Comparison of ENCODE assay signal across 10 mouse cellular contexts in the genomic region with DNA sequence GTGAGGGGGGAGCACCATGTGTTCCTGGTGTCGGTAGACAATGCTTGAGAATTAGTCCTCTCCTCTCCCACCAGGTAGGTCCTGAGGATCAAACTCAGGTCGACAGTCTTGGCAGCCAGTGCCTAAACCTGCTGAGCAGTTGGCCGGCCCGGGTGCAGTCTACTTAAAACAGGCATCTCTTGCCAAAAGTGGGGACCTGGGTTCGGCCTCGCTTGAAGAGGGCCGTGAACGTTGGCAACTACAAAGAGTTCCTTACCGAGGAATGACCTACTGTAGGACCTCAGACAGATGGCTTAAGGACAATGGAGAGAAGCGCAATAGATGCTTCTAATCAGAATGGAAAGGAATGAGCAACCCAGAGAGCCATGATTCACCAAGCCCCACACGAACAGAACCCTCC.
"Had no signal": no experiment of that assay in that cellular context is flagged by ENCODE, and none has a peak within 500 bp of the region (broad histone marks: within the 10 kb centered on the region; RNA-seq: fewer than 3 reads in every experiment).

No protein-coding gene starts in this region.

- H3K36me3 ChIP-seq: limb, embryonic 15.5 days; liver, embryonic 12.5 days; midbrain, embryonic 13.5 days; stomach, embryonic 15.5 days had no signal

- H3K9me3 ChIP-seq: limb, embryonic 15.5 days; midbrain, embryonic 13.5 days; stomach, embryonic 15.5 days had no signal

- H3K4me1 ChIP-seq: limb, embryonic 15.5 days; liver, embryonic 12.5 days; stomach, embryonic 15.5 days had no signal

- ATAC-seq: liver, embryonic 12.5 days; midbrain, embryonic 13.5 days had no signal

- H3K4me3 ChIP-seq: layer of hippocampus, adult 2 months; left cerebral cortex, adult 2 months; limb, embryonic 15.5 days; liver, embryonic 12.5 days; midbrain, embryonic 13.5 days; stomach, embryonic 15.5 days had no signal

- DNase-seq: kidney, postnatal 10 days; kidney, postnatal 4 days; lung, postnatal 36 days; right cerebral cortex, postnatal 14 days had no signal

- H3K9ac ChIP-seq: limb, embryonic 15.5 days; liver, embryonic 12.5 days; midbrain, embryonic 13.5 days; stomach, embryonic 15.5 days had no signal

- H3K4me2 ChIP-seq: limb, embryonic 15.5 days; liver, embryonic 12.5 days; midbrain, embryonic 13.5 days; stomach, embryonic 15.5 days had no signal

- H3K27me3 ChIP-seq: limb, embryonic 15.5 days; liver, embryonic 12.5 days; midbrain, embryonic 13.5 days; stomach, embryonic 15.5 days had no signal

- H3K27ac ChIP-seq: layer of hippocampus, adult 2 months; left cerebral cortex, adult 2 months; limb, embryonic 15.5 days; liver, embryonic 12.5 days; midbrain, embryonic 13.5 days; stomach, embryonic 15.5 days had no signal
